Mouse (Mus musculus) stomach, postnatal 0 days (tissue): ENCODE measurements at regions not wholly inside any gene's neighbourhood (a gene's known extent, or its start where the extent isn't known, plus 50 kb on each side); places are given as distances from the start of the nearest gene placed in this dataset.

Experiments
- CTCF ChIP-seq: IDR thresholded peaks from 2 replicates; pipeline ENCODE4 v1.5.1; 2016; ENCODE audit warnings: antibody characterized with exemption, low read depth, mild to moderate bottlenecking, moderate library complexity
- EP300 ChIP-seq: optimal IDR thresholded peaks from 2 replicates; pipeline ENCODE3; 2016; ENCODE audit warnings: antibody characterized with exemption

DNA sequence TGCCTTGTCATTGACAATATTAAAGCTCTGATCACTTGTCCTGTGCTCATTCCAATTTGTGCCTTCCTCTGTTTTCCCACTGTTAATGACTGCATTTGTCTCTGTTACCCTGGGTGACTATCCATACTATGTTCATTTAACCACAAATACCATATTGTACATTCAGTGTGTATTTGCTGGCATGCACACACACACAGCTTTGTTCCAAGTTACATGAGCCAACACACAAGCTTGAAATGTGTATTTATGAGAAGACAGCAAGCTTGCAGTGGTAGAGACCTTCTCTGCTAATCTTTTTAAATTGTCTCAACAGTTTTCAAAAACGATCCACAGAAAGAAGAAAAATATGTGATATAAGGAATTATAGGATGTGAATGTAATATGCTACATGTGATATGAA lies 193.8 kb upstream of the Ptprk start:
- TF ChIP-seq CTCF (no peak), EP300 (no peak)
